Mouse (Mus musculus): ENCODE data around the gene Nthl1.
"Not testable (repeated sequence)": the region's sequence is repeated elsewhere in the genome, so short reads cannot be mapped to it uniquely, and the experiment has no call there.

Nthl1 gene

GRCm38 (mm10) chr17:24651835-24652234, 19.4 kb downstream of the Nthl1 start:
- no peak for DNase-seq

- DNase-seq, result peak; percentile 73
These were observed 21.7 kb downstream of the Nthl1 start for GRCm38 (mm10) chr17:24653967-24654710.

DNA sequence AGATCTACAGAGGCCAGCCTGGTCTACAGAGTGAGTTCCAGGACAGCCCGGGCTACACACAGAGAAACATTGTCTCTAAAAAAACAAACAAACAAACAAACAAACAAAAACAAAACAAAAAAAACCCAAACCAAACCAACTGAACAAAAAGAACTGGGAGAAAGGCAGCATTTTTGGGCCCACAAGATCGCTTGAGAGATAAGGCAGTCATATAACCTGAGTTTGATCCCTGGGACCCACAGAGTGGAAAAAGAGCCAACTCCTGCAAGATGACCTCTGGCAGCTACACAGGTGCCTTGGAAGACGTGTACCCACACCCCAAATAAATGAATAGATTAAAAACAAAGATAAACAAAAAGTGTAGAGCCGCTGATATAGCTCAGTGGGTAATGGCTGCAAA, 22.5 kb downstream of the Nthl1 start:
- no peak for DNase-seq

DNA sequence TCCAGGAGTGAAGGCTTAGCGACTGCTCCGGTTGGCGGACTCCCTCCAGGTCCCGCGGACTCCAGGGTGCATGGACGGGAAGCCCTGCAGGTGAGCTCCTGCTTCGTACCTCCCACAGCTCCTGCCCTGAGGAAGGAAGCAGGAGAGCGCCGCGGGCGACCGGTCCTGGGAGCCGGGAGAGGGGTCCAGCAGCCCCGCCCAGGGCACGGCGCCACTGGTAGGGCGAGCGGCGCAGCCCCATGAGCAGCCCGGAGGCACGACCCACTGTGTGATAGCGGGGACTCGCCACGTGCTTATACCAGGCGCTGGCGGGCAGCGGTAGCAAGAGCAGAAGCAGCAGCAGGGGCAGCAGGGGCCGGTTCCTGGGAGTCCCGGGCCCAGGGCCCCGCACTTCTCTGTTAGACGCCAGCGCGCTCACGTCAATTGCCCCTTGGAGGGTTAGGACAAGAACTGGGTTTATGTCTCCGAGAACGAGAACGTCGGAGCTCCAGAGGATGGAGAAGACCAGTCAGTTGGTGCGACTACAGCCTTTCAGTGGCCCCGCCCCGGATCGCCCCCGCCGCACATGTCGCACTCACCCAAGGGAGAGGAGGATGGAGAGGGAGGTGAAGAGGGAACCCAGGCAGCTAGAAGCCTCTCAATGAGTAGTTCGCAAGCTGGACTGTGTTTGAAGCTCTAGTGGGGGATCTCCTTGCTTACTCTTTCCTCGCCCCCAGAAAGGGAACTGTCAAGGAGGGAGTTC, 25.7 kb downstream of the Nthl1 start, which contains the start of gene Npw:
Gene Npw, minus strand, starts transcription at position 441 of the 742 bp plus-strand sequence.
- DNase-seq, result no peak

DNA sequence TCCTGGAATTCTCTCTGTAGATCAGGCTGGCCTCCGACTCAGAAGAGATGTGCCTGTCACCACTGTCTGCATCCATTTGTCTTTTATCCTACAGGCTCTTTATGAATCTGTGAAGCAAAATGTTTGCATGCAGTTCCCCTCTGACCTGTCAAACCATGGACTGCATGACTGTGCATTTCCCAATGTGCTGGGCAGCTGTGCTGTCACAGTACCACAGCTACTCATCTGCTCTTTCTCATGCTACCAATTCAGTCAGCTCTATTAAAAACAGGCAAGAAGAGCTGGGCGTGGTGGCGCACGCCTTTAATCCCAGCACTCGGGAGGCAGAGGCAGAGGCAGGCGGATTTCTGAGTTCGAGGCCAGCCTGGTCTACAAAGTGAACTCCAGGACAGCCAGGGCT, 34.5 kb downstream of the Nthl1 start:
- not testable (repeated sequence) for DNase-seq

- peak; percentile 85 for DNase-seq
These were observed 34.9 kb downstream of the Nthl1 start for GRCm38 (mm10) chr17:24667416-24667815.

DNA sequence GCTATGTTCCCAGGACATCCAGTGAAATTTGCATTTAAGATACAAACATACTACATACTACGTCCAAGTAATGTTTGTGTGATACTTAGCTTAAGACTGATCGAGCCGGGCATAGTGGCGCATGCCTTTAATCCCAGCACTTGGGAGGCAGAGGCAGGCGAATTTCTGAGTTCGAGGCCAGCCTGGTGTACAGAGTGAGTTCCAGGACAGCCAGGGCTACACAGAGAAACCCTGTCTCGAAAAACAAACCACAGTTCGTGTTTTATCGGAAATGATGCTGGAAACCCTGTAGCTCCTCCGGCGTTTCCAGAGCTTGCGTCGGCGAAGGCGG, 36.7 kb downstream of the Nthl1 start:
- DNase-seq, result not testable (repeated sequence)

DNA sequence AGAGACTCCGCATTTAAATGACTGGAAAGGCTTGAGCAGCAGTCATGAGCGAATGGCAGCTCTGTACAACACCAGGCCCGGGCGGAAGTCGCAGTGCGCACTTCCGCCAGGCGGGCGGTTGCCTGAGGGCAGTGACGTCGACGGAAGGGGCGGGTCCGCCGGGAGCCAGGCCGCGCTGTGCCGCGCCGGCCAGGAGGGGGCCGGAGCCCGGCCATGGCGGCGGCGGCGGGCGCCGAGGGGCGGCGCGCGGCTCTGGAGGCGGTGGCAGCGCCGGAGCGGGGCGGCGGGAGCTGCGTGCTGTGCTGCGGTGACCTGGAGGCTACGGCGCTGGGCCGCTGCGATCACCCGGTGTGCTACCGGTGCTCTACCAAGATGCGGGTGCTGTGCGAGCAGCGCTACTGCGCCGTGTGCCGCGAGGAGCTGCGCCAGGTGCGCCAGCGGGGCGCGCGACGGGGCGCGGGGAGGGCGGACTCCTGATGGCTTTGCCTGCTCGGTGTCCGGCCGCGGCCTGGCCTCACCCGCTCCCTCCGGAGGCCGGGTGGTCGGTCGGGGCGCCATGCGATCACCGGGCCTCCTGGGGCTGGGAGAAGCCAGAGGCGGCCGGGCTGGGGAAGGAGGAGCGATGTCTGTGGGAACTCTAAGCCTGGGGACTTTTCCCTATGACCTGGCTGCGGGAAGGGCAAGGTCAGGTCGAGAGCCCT, 37.2 kb downstream of the Nthl1 start, which contains the start of gene Zfp598:
Gene Zfp598, plus strand, starts transcription at position 143 of the 701 bp plus-strand sequence.
- DNase-seq, result peak; percentile 94

- DNase-seq, result no peak
These were observed 37.9 kb downstream of the Nthl1 start for GRCm38 (mm10) chr17:24670246-24670844.

- no peak for DNase-seq
These were observed 38.9 kb downstream of the Nthl1 start for GRCm38 (mm10) chr17:24671346-24671745.

DNA sequence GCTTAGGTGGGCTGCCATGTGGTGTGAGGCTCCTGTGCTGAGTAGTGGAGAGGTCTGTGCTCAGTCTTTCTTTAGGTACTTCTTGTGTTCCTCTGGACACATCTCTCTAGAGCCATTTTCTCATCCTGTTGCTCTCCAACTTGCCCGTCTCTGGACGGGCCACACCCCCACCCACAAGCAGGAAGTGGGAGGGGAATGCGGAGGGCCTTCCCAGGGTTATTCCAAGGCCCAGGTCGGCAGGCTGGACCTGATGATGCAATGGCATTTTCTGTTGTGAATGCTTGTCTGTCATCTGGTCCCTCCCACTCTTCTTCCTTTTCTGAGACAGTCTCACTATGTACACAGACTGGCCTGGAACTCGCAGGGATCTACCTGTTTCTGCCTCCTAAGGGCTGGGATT, 39.7 kb downstream of the Nthl1 start:
- DNase-seq, result peak; percentile 70

GRCm38 (mm10) chr17:24674277-24674676, 41.8 kb downstream of the Nthl1 start:
- no peak for DNase-seq

GRCm38 (mm10) chr17:24676187-24676586, 43.7 kb downstream of the Nthl1 start:
- DNase-seq, result peak; percentile 78

DNA sequence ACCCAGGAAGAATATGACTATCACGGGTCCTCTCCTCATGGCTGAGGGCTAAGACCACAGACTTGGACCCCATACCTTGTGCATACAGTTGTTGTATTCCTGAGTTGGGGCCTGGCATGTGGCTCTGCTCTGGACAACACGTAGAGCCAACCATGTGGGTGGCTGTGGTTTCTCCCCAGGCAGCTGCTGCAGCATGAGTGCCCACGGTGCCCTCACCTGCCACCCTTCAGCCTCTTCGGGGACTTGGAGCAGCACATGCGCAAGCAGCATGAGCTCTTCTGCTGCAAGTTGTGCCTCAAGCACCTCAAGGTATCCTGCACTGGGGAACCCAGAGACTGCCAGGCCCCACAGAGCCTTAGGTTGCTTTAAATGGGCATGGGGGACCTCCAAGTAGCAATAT, 44.4 kb downstream of the Nthl1 start:
- DNase-seq, result no peak

- no peak for DNase-seq
These were observed 45.1 kb downstream of the Nthl1 start for GRCm38 (mm10) chr17:24677500-24678080.

DNA sequence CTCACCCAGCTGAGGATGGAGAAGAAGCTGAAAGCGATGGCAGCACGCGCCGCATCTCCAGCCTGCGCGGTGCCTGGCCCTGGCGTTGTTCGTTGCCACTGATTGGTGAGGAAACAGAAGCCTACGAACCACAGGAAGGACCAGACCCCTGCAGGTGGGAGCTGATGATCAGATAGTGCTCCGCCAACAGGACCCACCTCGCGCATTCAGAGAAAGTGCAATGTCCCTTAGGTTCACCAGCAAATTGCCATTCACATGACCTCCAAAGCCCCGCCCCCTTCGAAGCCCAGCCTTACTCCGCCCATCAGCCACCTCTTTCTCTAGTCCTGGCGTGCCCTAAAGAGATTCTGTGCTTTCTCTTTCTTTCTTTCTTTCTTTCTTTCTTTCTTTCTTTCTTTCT, 54.0 kb downstream of the Nthl1 start:
- DNase-seq, result peak; percentile 66

DNA sequence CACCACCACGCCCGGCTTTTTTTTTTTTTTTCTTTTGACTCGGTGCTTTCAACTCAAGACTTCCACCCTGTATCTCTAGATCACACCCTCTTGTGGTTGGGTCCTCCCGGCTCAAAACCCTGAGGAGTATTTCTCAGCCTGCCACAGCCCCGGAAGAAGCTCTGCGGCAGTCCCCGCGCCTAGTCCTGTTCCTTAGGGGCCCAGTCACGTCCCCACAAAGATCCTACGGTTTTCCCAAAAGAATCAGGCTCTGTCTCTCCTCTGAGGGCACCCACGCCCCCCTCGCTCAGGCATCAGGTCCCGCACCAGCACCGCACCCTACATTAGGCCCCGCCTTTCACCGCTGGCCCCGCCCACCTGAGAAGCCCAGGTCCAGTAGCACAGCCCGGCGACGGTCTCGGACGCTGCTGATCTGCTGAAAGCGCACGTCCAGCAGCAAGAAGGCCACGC, 54.7 kb downstream of the Nthl1 start:
- peak; percentile 56 for DNase-seq

- no peak for DNase-seq
These were observed 55.1 kb downstream of the Nthl1 start for GRCm38 (mm10) chr17:24687599-24687998.
